Mouse (Mus musculus): ENCODE results near the gene Itih4. TPM values are rescaled to one million over a fixed set of nuclear protein-coding genes. Genes with fewer than 3 reads are reported as not detected.

The Itih4 gene
- polyA plus RNA-seq, 1 experiment from 2014 or later: 0.59 TPM

GRCm38 (mm10) chr14:30888271-30888732 is 2.0 kb downstream of the Itih4 start:
- Histone ChIP-seq H3K4me3 (ENCODE audit: low read length) (peak overlapping the region; percentile 4; the same call in 1 of the 2 replicates), H3K27ac (ENCODE audit: low read length) (0 out of 2 replicates have a peak overlapping the region, but pooled peaks have one; percentile 25), H3K9me3 (ENCODE audit: control insufficient read depth, low read length) (no peaks in the 10 kb centered on the region), H3K4me2 (ENCODE audit: low read depth, low read length) (peak overlapping the region; percentile 35), H3K27me3 (ENCODE audit: control insufficient read depth, insufficient read depth, low read depth, low read length) (no peaks in the 10 kb centered on the region; the same call in 1 of the 2 replicates), H3K9ac (ENCODE audit: low read length) (no peak overlapping the region; the same call in 1 of the 2 replicates), H3K36me3 (ENCODE audit: control insufficient read depth, insufficient read depth, low read length) (no peaks in the 10 kb centered on the region), H3K4me1 (replicated peaks; ENCODE audit: control insufficient read depth, insufficient read depth, low read length) (peaks cover 14% of the 10 kb centered on the region)
- WGBS: 4% methylated on average over 9 of the region's 9 CpGs
- peak; percentile 88 for ATAC-seq (ENCODE audit: low read depth)

- Histone ChIP-seq H3K36me3 (ENCODE audit: control insufficient read depth, insufficient read depth, low read length) (no peaks in the 10 kb centered on the region), H3K27ac (ENCODE audit: low read length) (no peak overlapping the region), H3K4me3 (ENCODE audit: low read length) (no peak overlapping the region), H3K27me3 (ENCODE audit: control insufficient read depth, insufficient read depth, low read depth, low read length) (no peaks in the 10 kb centered on the region), H3K4me2 (ENCODE audit: low read depth, low read length) (no peak overlapping the region), H3K4me1 (replicated peaks; ENCODE audit: control insufficient read depth, insufficient read depth, low read length) (no peaks in the 10 kb centered on the region; the same call in 1 of the 2 replicates), H3K9me3 (ENCODE audit: control insufficient read depth, low read length) (no peaks in the 10 kb centered on the region), H3K9ac (ENCODE audit: low read length) (no peak overlapping the region)
- ATAC-seq (ENCODE audit: low read depth): no peak
- WGBS: 57% methylated on average over 3 of the region's 3 CpGs
Observed at GRCm38 (mm10) chr14:30899972-30900371, 13.7 kb downstream of the Itih4 start.

GRCm38 (mm10) chr14:30902628-30903027 is 16.4 kb downstream of the Itih4 start:
- no peak for ATAC-seq (ENCODE audit: low read depth)
- 76% methylated on average over 5 of the region's 5 CpGs for WGBS

GRCm38 (mm10) chr14:30903036-30903435 is 16.8 kb downstream of the Itih4 start:
- 53% methylated on average over 3 of the region's 3 CpGs for WGBS
- H3K9me3 ChIP-seq (ENCODE audit: control insufficient read depth, low read length): no peaks in the 10 kb centered on the region
- no peak overlapping the region for H3K27ac ChIP-seq (ENCODE audit: low read length)
- peaks cover 15% of the 10 kb centered on the region for H3K4me1 ChIP-seq (replicated peaks; ENCODE audit: control insufficient read depth, insufficient read depth, low read length)
- no peaks in the 10 kb centered on the region for H3K27me3 ChIP-seq (ENCODE audit: control insufficient read depth, insufficient read depth, low read depth, low read length)
- H3K4me3 ChIP-seq (ENCODE audit: low read length): no peak overlapping the region
- no peak overlapping the region for H3K9ac ChIP-seq (ENCODE audit: low read length)
- no peaks in the 10 kb centered on the region for H3K36me3 ChIP-seq (ENCODE audit: control insufficient read depth, insufficient read depth, low read length)
- H3K4me2 ChIP-seq (ENCODE audit: low read depth, low read length): no peak overlapping the region
- ATAC-seq (ENCODE audit: low read depth): no peak

More at GRCm38 (mm10) chr14:30902628-30903027, 16.4 kb downstream of the Itih4 start:
- Histone ChIP-seq H3K27me3 (ENCODE audit: control insufficient read depth, insufficient read depth, low read depth, low read length) (no peaks in the 10 kb centered on the region), H3K27ac (ENCODE audit: low read length) (no peak overlapping the region), H3K4me2 (ENCODE audit: low read depth, low read length) (no peak overlapping the region), H3K4me3 (ENCODE audit: low read length) (no peak overlapping the region), H3K9me3 (ENCODE audit: control insufficient read depth, low read length) (no peaks in the 10 kb centered on the region), H3K36me3 (ENCODE audit: control insufficient read depth, insufficient read depth, low read length) (no peaks in the 10 kb centered on the region), H3K4me1 (replicated peaks; ENCODE audit: control insufficient read depth, insufficient read depth, low read length) (peaks cover 12% of the 10 kb centered on the region), H3K9ac (ENCODE audit: low read length) (no peak overlapping the region)

- Histone ChIP-seq H3K27me3 (ENCODE audit: control insufficient read depth, insufficient read depth, low read depth, low read length) (no peaks in the 10 kb centered on the region), H3K4me3 (ENCODE audit: low read length) (no peak overlapping the region), H3K27ac (ENCODE audit: low read length) (no peak overlapping the region), H3K9ac (ENCODE audit: low read length) (no peak overlapping the region), H3K4me1 (replicated peaks; ENCODE audit: control insufficient read depth, insufficient read depth, low read length) (peaks cover 17% of the 10 kb centered on the region), H3K36me3 (ENCODE audit: control insufficient read depth, insufficient read depth, low read length) (no peaks in the 10 kb centered on the region), H3K4me2 (ENCODE audit: low read depth, low read length) (no peak overlapping the region), H3K9me3 (ENCODE audit: control insufficient read depth, low read length) (no peaks in the 10 kb centered on the region)
- ATAC-seq (ENCODE audit: low read depth): no peak
- WGBS: 71% methylated on average over 8 of the region's 8 CpGs
Observed at GRCm38 (mm10) chr14:30904307-30904706, 18.0 kb downstream of the Itih4 start.

- H3K27ac ChIP-seq (ENCODE audit: low read length): no peak overlapping the region
- no peaks in the 10 kb centered on the region for H3K36me3 ChIP-seq (ENCODE audit: control insufficient read depth, insufficient read depth, low read length)
- H3K4me1 ChIP-seq (replicated peaks; ENCODE audit: control insufficient read depth, insufficient read depth, low read length): peaks cover 17% of the 10 kb centered on the region
- H3K9me3 ChIP-seq (ENCODE audit: control insufficient read depth, low read length): no peaks in the 10 kb centered on the region
- peak; percentile 31; the same call in 1 of the 2 replicates for ATAC-seq (ENCODE audit: low read depth)
- no peak overlapping the region for H3K4me2 ChIP-seq (ENCODE audit: low read depth, low read length)
- H3K4me3 ChIP-seq (ENCODE audit: low read length): no peak overlapping the region
- WGBS: 78% methylated on average over 6 of the region's 6 CpGs
- no peaks in the 10 kb centered on the region for H3K27me3 ChIP-seq (ENCODE audit: control insufficient read depth, insufficient read depth, low read depth, low read length)
- H3K9ac ChIP-seq (ENCODE audit: low read length): no peak overlapping the region
Observed at GRCm38 (mm10) chr14:30906001-30906400, 19.7 kb downstream of the Itih4 start.

- Histone ChIP-seq H3K9ac (ENCODE audit: low read length) (no peak overlapping the region), H3K4me1 (replicated peaks; ENCODE audit: control insufficient read depth, insufficient read depth, low read length) (peaks cover 17% of the 10 kb centered on the region), H3K27ac (ENCODE audit: low read length) (peak overlapping the region; percentile 30), H3K27me3 (ENCODE audit: control insufficient read depth, insufficient read depth, low read depth, low read length) (no peaks in the 10 kb centered on the region), H3K9me3 (ENCODE audit: control insufficient read depth, low read length) (no peaks in the 10 kb centered on the region), H3K4me3 (ENCODE audit: low read length) (no peak overlapping the region), H3K36me3 (ENCODE audit: control insufficient read depth, insufficient read depth, low read length) (no peaks in the 10 kb centered on the region), H3K4me2 (ENCODE audit: low read depth, low read length) (no peak overlapping the region)
- peak; percentile 97 for ATAC-seq (ENCODE audit: low read depth)
- WGBS: 14% methylated on average over 3 of the region's 3 CpGs
Observed at GRCm38 (mm10) chr14:30907814-30908265, 21.6 kb downstream of the Itih4 start.

GRCm38 (mm10) chr14:30911141-30911540 is 24.9 kb downstream of the Itih4 start:
- Histone ChIP-seq H3K36me3 (ENCODE audit: control insufficient read depth, insufficient read depth, low read length) (no peaks in the 10 kb centered on the region), H3K9ac (ENCODE audit: low read length) (no peak overlapping the region), H3K9me3 (ENCODE audit: control insufficient read depth, low read length) (no peaks in the 10 kb centered on the region), H3K4me2 (ENCODE audit: low read depth, low read length) (no peak overlapping the region), H3K27ac (ENCODE audit: low read length) (no peak overlapping the region), H3K4me3 (ENCODE audit: low read length) (no peak overlapping the region), H3K4me1 (replicated peaks; ENCODE audit: control insufficient read depth, insufficient read depth, low read length) (peaks cover 16% of the 10 kb centered on the region), H3K27me3 (ENCODE audit: control insufficient read depth, insufficient read depth, low read depth, low read length) (no peaks in the 10 kb centered on the region)
- ATAC-seq (ENCODE audit: low read depth): no peak
- 85% methylated on average over 8 of the region's 8 CpGs for WGBS

- Histone ChIP-seq H3K4me1 (replicated peaks; ENCODE audit: control insufficient read depth, insufficient read depth, low read length) (peaks cover 5% of the 10 kb centered on the region; the same call in 1 of the 2 replicates), H3K4me2 (ENCODE audit: low read depth, low read length) (no peak overlapping the region), H3K27ac (ENCODE audit: low read length) (no peak overlapping the region), H3K27me3 (ENCODE audit: control insufficient read depth, insufficient read depth, low read depth, low read length) (no peaks in the 10 kb centered on the region), H3K4me3 (ENCODE audit: low read length) (no peak overlapping the region), H3K9ac (ENCODE audit: low read length) (no peak overlapping the region), H3K9me3 (ENCODE audit: control insufficient read depth, low read length) (no peaks in the 10 kb centered on the region), H3K36me3 (ENCODE audit: control insufficient read depth, insufficient read depth, low read length) (no peaks in the 10 kb centered on the region)
- no peak for ATAC-seq (ENCODE audit: low read depth)
- 73% methylated on average over 8 of the region's 8 CpGs for WGBS
Observed at GRCm38 (mm10) chr14:30912641-30913040, 26.4 kb downstream of the Itih4 start.

Data from lung, embryonic 16.5 days (tissue).